Mouse (Mus musculus) 3T3-L1 (cell line): ENCODE measurements around the gene Pkp1.

Source experiments
- DNase-seq: peaks from one replicate; pipeline ENCODE4 v3.0.0-alpha.2; 2015; ENCODE audit warnings: low read depth, low spot score

Gene Pkp1

GRCm38 (mm10) chr1:135918644-135919407, at the start of gene Pkp1:
Gene Pkp1 (minus strand): TSS chr1:135919207.
- DNase-seq = no peak

- no peak for DNase-seq
These were observed 48.7 kb upstream of the Pkp1 start for GRCm38 (mm10) chr1:135967739-135968138.

GRCm38 (mm10) chr1:135964561-135964960, 45.6 kb upstream of the Pkp1 start:
- DNase-seq = no peak

GRCm38 (mm10) chr1:135963177-135963576, 44.2 kb upstream of the Pkp1 start:
- no peak for DNase-seq

GRCm38 (mm10) chr1:135958483-135958882, 39.5 kb upstream of the Pkp1 start:
- DNase-seq = peak; percentile 84

- no peak for DNase-seq
These were observed 29.9 kb upstream of the Pkp1 start for GRCm38 (mm10) chr1:135948871-135949270.

GRCm38 (mm10) chr1:135946247-135946646, 27.2 kb upstream of the Pkp1 start:
- peak; percentile 82 for DNase-seq

GRCm38 (mm10) chr1:135945711-135946110, 26.7 kb upstream of the Pkp1 start:
- peak; percentile 89 for DNase-seq

GRCm38 (mm10) chr1:135944526-135945259, 25.7 kb upstream of the Pkp1 start:
- peak; percentile 95 for DNase-seq

- no peak for DNase-seq
These were observed 24.7 kb upstream of the Pkp1 start for GRCm38 (mm10) chr1:135943713-135944112.

GRCm38 (mm10) chr1:135942116-135942515, 23.1 kb upstream of the Pkp1 start:
- no peak for DNase-seq

GRCm38 (mm10) chr1:135941259-135942006, 22.4 kb upstream of the Pkp1 start:
- DNase-seq = peak; percentile 49

GRCm38 (mm10) chr1:135936091-135936490, 17.1 kb upstream of the Pkp1 start:
- DNase-seq = no peak

GRCm38 (mm10) chr1:135933704-135934293, 14.8 kb upstream of the Pkp1 start:
- peak; percentile 69 for DNase-seq

GRCm38 (mm10) chr1:135929876-135930275, 10.9 kb upstream of the Pkp1 start:
- peak; percentile 42 for DNase-seq

GRCm38 (mm10) chr1:135925848-135926247, 6.8 kb upstream of the Pkp1 start:
- DNase-seq = peak; percentile 25

GRCm38 (mm10) chr1:135924377-135924994, 5.5 kb upstream of the Pkp1 start:
- no peak for DNase-seq

- no peak for DNase-seq
These were observed 4.2 kb upstream of the Pkp1 start for GRCm38 (mm10) chr1:135923229-135923628.

GRCm38 (mm10) chr1:135917206-135917605, 1.8 kb downstream of the Pkp1 start:
- DNase-seq = no peak

- no peak for DNase-seq
These were observed 2.4 kb downstream of the Pkp1 start for GRCm38 (mm10) chr1:135916486-135917058.

GRCm38 (mm10) chr1:135913657-135914056, 5.3 kb downstream of the Pkp1 start:
- no peak for DNase-seq
